Mouse (Mus musculus) midbrain, embryonic 11.5 days (tissue): ENCODE measurements at regions not wholly inside any gene's neighbourhood (a gene's known extent, or its start where the extent isn't known, plus 50 kb on each side); places are given as distances from the start of the nearest gene placed in this dataset.

Source experiments
- ATAC-seq: fragments of 200-750 bp; cut with Nextera tagmentation; 2 replicates; pipeline ENCODE4 v1.8.0; 2017; ENCODE audit warnings: moderate TSS enrichment, moderate library complexity; ENCODE audit not compliant: low FRiP score
- DNase-seq: peaks from one replicate; pipeline ENCODE4 v3.0.0; 2015; ENCODE audit warnings: low spot score; ENCODE audit errors: missing footprints
- H3K27ac ChIP-seq: fragments of 300-500 bp; sonication (generic); 2 replicates; pipeline ENCODE4 v1.5.1; 2014; ENCODE audit warnings: low read depth, low read length
- H3K27me3 ChIP-seq: fragments of 300-500 bp; sonication (generic); 2 replicates; pipeline ENCODE4 v1.6.1; 2014; ENCODE audit warnings: mild to moderate bottlenecking, low read length, moderate library complexity, mixed read lengths; ENCODE audit not compliant: control insufficient read depth, insufficient read depth
- H3K36me3 ChIP-seq: fragments of 300-500 bp; sonication (generic); 2 replicates; pipeline ENCODE4 v1.6.1; 2014; ENCODE audit warnings: mild to moderate bottlenecking, low read length, moderate library complexity, mixed read lengths; ENCODE audit not compliant: control insufficient read depth, insufficient read depth
- H3K4me1 ChIP-seq: fragments of 300-500 bp; sonication (generic); 2 replicates; pipeline ENCODE4 v1.6.1; 2014; ENCODE audit warnings: low read length; ENCODE audit not compliant: control insufficient read depth, insufficient read depth
- H3K4me2 ChIP-seq: fragments of 300-500 bp; sonication (generic); 2 replicates; pipeline ENCODE4 v1.6.1; 2014; ENCODE audit warnings: mild to moderate bottlenecking, moderate library complexity
- H3K4me3 ChIP-seq: fragments of 300-500 bp; sonication (generic); 2 replicates; pipeline ENCODE4 v1.5.1; 2014; ENCODE audit warnings: low read depth, low read length
- H3K9ac ChIP-seq: fragments of 300-500 bp; sonication (generic); 2 replicates; pipeline ENCODE4 v1.6.1; 2014; ENCODE audit warnings: low read length
- H3K9me3 ChIP-seq: fragments of 300-500 bp; sonication (generic); 2 replicates; pipeline ENCODE4 v1.6.1; 2016; ENCODE audit warnings: low read length; ENCODE audit not compliant: control insufficient read depth
- WGBS: fragments of 180-500 bp; shearing (Covaris S2); extraction: QIAGEN DNeasy Blood & Tissue Kit; methylation state at CpG from one replicate; pipeline ENCODE4 v1.1.7; 2014; 5-methylcytosine and 5-hydroxymethylcytosine counted together

DNA sequence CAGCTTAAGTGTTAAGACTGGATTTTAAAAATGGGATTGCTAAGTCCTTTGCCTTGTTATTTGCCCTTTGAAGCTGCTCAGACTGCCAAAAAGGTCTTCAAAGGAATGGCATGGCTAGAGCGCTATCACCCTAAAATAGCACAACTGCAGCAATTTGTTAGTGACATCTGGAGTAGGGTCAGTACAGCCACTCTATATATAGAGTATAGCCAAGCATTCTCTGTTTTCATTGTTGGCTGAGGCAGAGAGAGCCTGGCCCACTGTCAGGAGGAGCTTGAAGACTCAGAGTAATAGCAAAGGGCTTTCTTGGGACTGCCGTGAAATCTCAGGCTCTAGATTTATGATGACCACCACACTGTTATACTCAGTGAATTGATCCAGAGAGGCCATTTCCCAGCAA lies 90.6 kb upstream of the Usp47 start:
- Histone ChIP-seq H3K36me3 (no peaks in the 10 kb centered on the region), H3K4me2 (no peak overlapping the region), H3K27ac (no peak overlapping the region), H3K27me3 (no peaks in the 10 kb centered on the region), H3K4me1 (no peaks in the 10 kb centered on the region), H3K9ac (no peak overlapping the region), H3K9me3 (no peaks in the 10 kb centered on the region), H3K4me3 (no peak overlapping the region)
- ATAC-seq, result no peak
- 92% methylated on average over 2 of the region's 2 CpGs for WGBS
- no peak for DNase-seq

- no peak overlapping the region for H3K4me3 ChIP-seq
- no peaks in the 10 kb centered on the region for H3K4me1 ChIP-seq
- no peaks in the 10 kb centered on the region for H3K36me3 ChIP-seq
- H3K4me2 ChIP-seq, result no peak overlapping the region
- DNase-seq (no peak), ATAC-seq (no peak)
- H3K9ac ChIP-seq, result no peak overlapping the region
- H3K27ac ChIP-seq, result no peak overlapping the region
- 96% methylated on average over 1 of the region's 1 CpGs for WGBS
- H3K27me3 ChIP-seq, result no peaks in the 10 kb centered on the region
- no peaks in the 10 kb centered on the region for H3K9me3 ChIP-seq
These were observed 103.3 kb upstream of the Usp47 start for GRCm38 (mm10) chr7:111919961-111920360.

DNA sequence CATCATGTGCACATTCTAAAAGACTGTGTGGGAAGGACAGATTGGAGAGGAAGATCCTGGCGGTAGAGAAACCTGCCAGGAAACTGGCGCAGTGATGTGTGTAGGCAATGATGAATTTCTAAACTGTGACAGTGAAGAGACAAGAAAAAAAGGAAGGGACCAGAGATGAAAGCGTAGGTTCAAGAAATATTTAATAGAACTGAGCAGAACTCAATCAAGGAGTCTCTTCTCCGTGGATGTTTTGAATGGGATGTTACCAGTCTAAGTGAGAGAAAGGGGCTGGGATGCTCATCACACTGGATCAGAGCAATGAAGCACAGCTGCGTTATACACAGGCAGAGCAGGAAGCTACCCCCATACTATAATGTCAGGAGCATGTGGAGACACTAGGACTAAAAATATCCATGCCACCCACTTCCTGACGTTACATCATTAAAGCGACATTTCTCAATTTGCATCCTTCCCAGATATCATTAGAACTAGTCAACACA lies 119.5 kb upstream of the Usp47 start:
- no peak for ATAC-seq
- Histone ChIP-seq H3K4me1 (no peaks in the 10 kb centered on the region), H3K4me2 (no peak overlapping the region), H3K27me3 (no peaks in the 10 kb centered on the region), H3K4me3 (no peak overlapping the region), H3K27ac (no peak overlapping the region), H3K9me3 (no peaks in the 10 kb centered on the region), H3K9ac (no peak overlapping the region), H3K36me3 (no peaks in the 10 kb centered on the region)
- 90% methylated on average over 7 of the region's 7 CpGs for WGBS
- DNase-seq, result no peak

GRCm38 (mm10) chr7:111897016-111897415 lies 117.2 kb upstream of the Galnt18 start:
- WGBS, result 82% methylated on average over 1 of the region's 1 CpGs
- H3K9ac ChIP-seq, result no peak overlapping the region
- ATAC-seq (no peak), DNase-seq (peak; percentile 1)
- no peak overlapping the region for H3K27ac ChIP-seq
- H3K4me3 ChIP-seq, result no peak overlapping the region
- H3K4me1 ChIP-seq, result no peaks in the 10 kb centered on the region
- H3K36me3 ChIP-seq, result no peaks in the 10 kb centered on the region
- no peak overlapping the region for H3K4me2 ChIP-seq
- H3K27me3 ChIP-seq, result no peaks in the 10 kb centered on the region
- H3K9me3 ChIP-seq, result no peaks in the 10 kb centered on the region

DNA sequence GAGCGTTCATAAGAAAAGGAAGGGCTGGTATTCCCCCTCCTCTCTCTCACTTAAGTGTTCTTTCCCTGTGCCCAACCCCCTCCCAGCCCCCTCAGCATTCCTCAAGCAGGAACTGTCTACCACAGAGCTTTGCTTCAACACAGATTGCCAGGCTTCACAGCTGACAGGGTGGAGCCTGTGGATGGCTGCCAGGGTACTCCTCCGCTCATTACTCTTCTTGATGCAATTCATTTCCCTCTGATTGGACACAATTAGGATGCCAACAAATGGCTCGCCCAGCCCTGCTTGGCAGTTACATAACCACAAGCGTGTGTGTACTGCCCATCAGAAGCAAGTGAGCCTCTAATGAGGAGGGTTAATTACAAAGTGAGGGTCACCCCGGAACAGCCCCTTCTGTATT lies 116.5 kb upstream of the Galnt18 start:
- ATAC-seq (no peak), DNase-seq (no peak)
- no peaks in the 10 kb centered on the region for H3K36me3 ChIP-seq
- no peak overlapping the region for H3K4me3 ChIP-seq
- H3K4me2 ChIP-seq, result no peak overlapping the region
- 88% methylated on average over 5 of the region's 5 CpGs for WGBS
- no peak overlapping the region for H3K9ac ChIP-seq
- no peaks in the 10 kb centered on the region for H3K9me3 ChIP-seq
- H3K27ac ChIP-seq, result no peak overlapping the region
- H3K4me1 ChIP-seq, result no peaks in the 10 kb centered on the region
- H3K27me3 ChIP-seq, result no peaks in the 10 kb centered on the region

DNA sequence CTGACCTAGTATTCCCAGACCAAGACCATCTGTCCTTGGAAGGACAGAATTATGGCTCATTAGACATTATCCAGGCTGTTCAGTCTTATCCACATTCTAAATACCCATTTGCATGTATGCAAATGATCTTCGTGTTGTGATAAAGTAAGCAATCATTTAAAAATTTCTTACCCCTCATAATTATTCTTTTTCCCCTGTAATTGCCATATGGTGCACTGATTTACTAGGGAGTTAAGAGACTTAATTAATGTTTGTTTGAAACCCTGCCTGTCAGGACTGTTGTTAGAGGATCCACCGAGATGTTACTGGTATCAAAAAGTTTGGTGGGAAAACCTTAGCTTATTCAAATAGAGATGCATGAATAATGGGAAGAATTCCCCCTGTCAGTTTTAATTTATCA lies 103.2 kb upstream of the Galnt18 start:
- H3K9me3 ChIP-seq, result no peaks in the 10 kb centered on the region
- no peaks in the 10 kb centered on the region for H3K4me1 ChIP-seq
- H3K4me3 ChIP-seq, result no peak overlapping the region
- H3K27me3 ChIP-seq, result no peaks in the 10 kb centered on the region
- 80% methylated on average over 2 of the region's 2 CpGs for WGBS
- H3K4me2 ChIP-seq, result no peak overlapping the region
- DNase-seq (no peak), ATAC-seq (no peak)
- H3K27ac ChIP-seq, result no peak overlapping the region
- H3K9ac ChIP-seq, result no peak overlapping the region
- no peaks in the 10 kb centered on the region for H3K36me3 ChIP-seq

GRCm38 (mm10) chr7:111880067-111880675 lies 100.4 kb upstream of the Galnt18 start:
- no peak overlapping the region for H3K4me3 ChIP-seq
- no peaks in the 10 kb centered on the region for H3K36me3 ChIP-seq
- H3K27ac ChIP-seq, result no peak overlapping the region
- ATAC-seq, result no peak
- no peaks in the 10 kb centered on the region for H3K9me3 ChIP-seq
- 85% methylated on average over 4 of the region's 4 CpGs for WGBS
- no peak for DNase-seq
- no peak overlapping the region for H3K9ac ChIP-seq
- H3K27me3 ChIP-seq, result no peaks in the 10 kb centered on the region
- H3K4me2 ChIP-seq, result no peak overlapping the region
- H3K4me1 ChIP-seq, result no peaks in the 10 kb centered on the region

- Histone ChIP-seq H3K36me3 (no peaks in the 10 kb centered on the region), H3K9me3 (no peaks in the 10 kb centered on the region), H3K27ac (no peak overlapping the region), H3K4me1 (no peaks in the 10 kb centered on the region), H3K27me3 (no peaks in the 10 kb centered on the region), H3K4me2 (no peak overlapping the region), H3K9ac (no peak overlapping the region), H3K4me3 (no peak overlapping the region)
- WGBS, result 90% methylated on average over 1 of the region's 1 CpGs
- DNase-seq (no peak), ATAC-seq (no peak)
These were observed 97.8 kb upstream of the Galnt18 start for GRCm38 (mm10) chr7:111877591-111877990.

DNA sequence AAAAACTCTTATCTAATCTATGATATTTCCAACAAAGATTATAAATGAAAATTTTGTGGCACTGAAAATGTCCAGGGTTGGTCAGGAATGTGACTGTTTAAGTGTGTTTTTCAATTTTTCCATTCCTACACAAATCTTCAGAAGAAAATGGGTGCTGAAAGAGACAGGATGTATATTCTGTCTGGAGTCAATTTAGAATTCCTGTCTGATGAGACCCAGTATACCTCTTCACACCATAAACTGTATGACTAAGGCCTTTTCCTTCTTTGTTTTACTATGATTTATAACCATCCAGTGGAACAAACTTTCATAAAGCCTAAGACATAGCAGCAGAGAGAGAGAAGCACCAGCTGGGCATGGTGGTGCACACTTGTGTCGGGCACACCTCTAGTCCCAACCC lies 96.2 kb upstream of the Galnt18 start:
- Histone ChIP-seq H3K27ac (no peak overlapping the region), H3K27me3 (no peaks in the 10 kb centered on the region), H3K36me3 (no peaks in the 10 kb centered on the region), H3K4me3 (no peak overlapping the region), H3K4me1 (no peaks in the 10 kb centered on the region), H3K9ac (no peak overlapping the region), H3K9me3 (no peaks in the 10 kb centered on the region), H3K4me2 (no peak overlapping the region)
- DNase-seq (no peak), ATAC-seq (no peak)
- 94% methylated on average over 1 of the region's 1 CpGs for WGBS
